Mouse (Mus musculus): ENCODE measurements around the gene Cers2. TPM values are rescaled to one million over a fixed set of nuclear protein-coding genes. Genes with fewer than 3 reads are reported as not detected.
A peak's percentile ranks its signal among the peaks of the same experiment; 100 is the strongest.

Gene Cers2
- 154 and 157 TPM in 2 replicates for polyA plus RNA-seq (2015; fragmentation: Nextera tagmentation; extraction: Ambion mirVana)

- Histone ChIP-seq H3K36me3 (peaks cover 4% of the 10 kb centered on the region; the same call in 1 of the 2 replicates), H3K4me3 (peak within 1 kb of the TSS; percentile 94), H3K4me1 (peaks cover 36% of the 10 kb centered on the region), H3K27me3 (no peaks in the 10 kb centered on the region), H3K9ac (peak within 1 kb of the TSS; percentile 97), H3K9me3 (no peaks in the 10 kb centered on the region), H3K27ac (peak within 1 kb of the TSS; percentile 94), H3K4me2 (peak within 1 kb of the TSS; percentile 67)
- peak; percentile 12; the same call in 1 of the 2 replicates for ATAC-seq (ENCODE audit: insufficient number of reproducible peaks, low FRiP score, low TSS enrichment, low read depth)
- WGBS: 4% methylated on average over 27 of the region's 27 CpGs
Observed at GRCm38 (mm10) chr3:95314486-95315093, at the start of gene Cers2. Gene Cers2, plus strand, starts transcription at chr3:95314791.

- no peaks in the 10 kb centered on the region for H3K9me3 ChIP-seq
- H3K27ac ChIP-seq: no peak overlapping the region
- H3K4me3 ChIP-seq: no peak overlapping the region
- H3K36me3 ChIP-seq: peaks cover 63% of the 10 kb centered on the region
- ATAC-seq (ENCODE audit: insufficient number of reproducible peaks, low FRiP score, low TSS enrichment, low read depth): no peak
- no peak overlapping the region for H3K4me2 ChIP-seq
- H3K27me3 ChIP-seq: no peaks in the 10 kb centered on the region
- H3K9ac ChIP-seq: no peak overlapping the region
- 95% methylated on average over 3 of the region's 3 CpGs for WGBS
- H3K4me1 ChIP-seq: no peaks in the 10 kb centered on the region
Observed at GRCm38 (mm10) chr3:95266052-95266451, 48.5 kb upstream of the Cers2 start.

GRCm38 (mm10) chr3:95267855-95268254 is 46.7 kb upstream of the Cers2 start:
- Histone ChIP-seq H3K4me3 (no peak overlapping the region), H3K27ac (no peak overlapping the region), H3K9me3 (no peaks in the 10 kb centered on the region), H3K4me2 (no peak overlapping the region), H3K27me3 (no peaks in the 10 kb centered on the region), H3K9ac (no peak overlapping the region), H3K36me3 (peaks cover 51% of the 10 kb centered on the region), H3K4me1 (no peaks in the 10 kb centered on the region)
- ATAC-seq (ENCODE audit: insufficient number of reproducible peaks, low FRiP score, low TSS enrichment, low read depth): no peak

- H3K4me2 ChIP-seq: no peak overlapping the region
- H3K9me3 ChIP-seq: no peaks in the 10 kb centered on the region
- no peak overlapping the region for H3K27ac ChIP-seq
- H3K4me3 ChIP-seq: no peak overlapping the region
- H3K9ac ChIP-seq: no peak overlapping the region
- no peaks in the 10 kb centered on the region for H3K4me1 ChIP-seq
- WGBS: 89% methylated on average over 5 of the region's 5 CpGs
- no peaks in the 10 kb centered on the region for H3K27me3 ChIP-seq
- H3K36me3 ChIP-seq: peaks cover 35% of the 10 kb centered on the region
- no peak for ATAC-seq (ENCODE audit: insufficient number of reproducible peaks, low FRiP score, low TSS enrichment, low read depth)
Observed at GRCm38 (mm10) chr3:95269789-95270188, 44.8 kb upstream of the Cers2 start.

- ATAC-seq (ENCODE audit: insufficient number of reproducible peaks, low FRiP score, low TSS enrichment, low read depth): no peak
Observed at GRCm38 (mm10) chr3:95270766-95271364, 43.7 kb upstream of the Cers2 start.

GRCm38 (mm10) chr3:95273471-95273870 is 41.1 kb upstream of the Cers2 start:
- Histone ChIP-seq H3K9ac (no peak overlapping the region), H3K27ac (no peak overlapping the region), H3K36me3 (peaks cover 7% of the 10 kb centered on the region), H3K27me3 (no peaks in the 10 kb centered on the region), H3K9me3 (no peaks in the 10 kb centered on the region), H3K4me2 (no peak overlapping the region), H3K4me3 (no peak overlapping the region), H3K4me1 (peaks cover 4% of the 10 kb centered on the region; the same call in 1 of the 2 replicates)
- ATAC-seq (ENCODE audit: insufficient number of reproducible peaks, low FRiP score, low TSS enrichment, low read depth): no peak
- 91% methylated on average over 5 of the region's 5 CpGs for WGBS

More at GRCm38 (mm10) chr3:95270766-95271364, 43.7 kb upstream of the Cers2 start:
- no peak overlapping the region for H3K27ac ChIP-seq
- H3K36me3 ChIP-seq: peaks cover 31% of the 10 kb centered on the region
- H3K4me1 ChIP-seq: peaks cover 4% of the 10 kb centered on the region; the same call in 1 of the 2 replicates
- H3K9ac ChIP-seq: no peak overlapping the region
- H3K4me2 ChIP-seq: no peak overlapping the region
- H3K27me3 ChIP-seq: no peaks in the 10 kb centered on the region
- H3K9me3 ChIP-seq: no peaks in the 10 kb centered on the region
- H3K4me3 ChIP-seq: no peak overlapping the region
- 85% methylated on average over 12 of the region's 12 CpGs for WGBS

- H3K27ac ChIP-seq: no peak overlapping the region
- no peaks in the 10 kb centered on the region for H3K27me3 ChIP-seq
- ATAC-seq (ENCODE audit: insufficient number of reproducible peaks, low FRiP score, low TSS enrichment, low read depth): no peak
Observed at GRCm38 (mm10) chr3:95274453-95274852, 40.1 kb upstream of the Cers2 start.

GRCm38 (mm10) chr3:95275161-95275560 is 39.4 kb upstream of the Cers2 start:
- H3K4me2 ChIP-seq: no peak overlapping the region
- peaks cover 6% of the 10 kb centered on the region; the same call in 1 of the 2 replicates for H3K4me1 ChIP-seq
- H3K4me3 ChIP-seq: no peak overlapping the region
- H3K27ac ChIP-seq: 0 out of 2 replicates have a peak overlapping the region, but pooled peaks have one; percentile 24
- no peak for ATAC-seq (ENCODE audit: insufficient number of reproducible peaks, low FRiP score, low TSS enrichment, low read depth)
- H3K36me3 ChIP-seq: no peaks in the 10 kb centered on the region
- no peaks in the 10 kb centered on the region for H3K9me3 ChIP-seq
- 66% methylated on average over 6 of the region's 6 CpGs for WGBS
- H3K27me3 ChIP-seq: no peaks in the 10 kb centered on the region
- H3K9ac ChIP-seq: no peak overlapping the region

More at GRCm38 (mm10) chr3:95274453-95274852, 40.1 kb upstream of the Cers2 start:
- Histone ChIP-seq H3K9me3 (no peaks in the 10 kb centered on the region), H3K4me3 (no peak overlapping the region), H3K4me2 (no peak overlapping the region), H3K4me1 (peaks cover 4% of the 10 kb centered on the region; the same call in 1 of the 2 replicates), H3K36me3 (peaks cover 4% of the 10 kb centered on the region; the same call in 1 of the 2 replicates), H3K9ac (no peak overlapping the region)
- WGBS: 87% methylated on average over 4 of the region's 4 CpGs

- WGBS: 79% methylated on average over 5 of the region's 5 CpGs
- peaks cover 11% of the 10 kb centered on the region; the same call in 1 of the 2 replicates for H3K4me1 ChIP-seq
- H3K9ac ChIP-seq: no peak overlapping the region
- H3K27ac ChIP-seq: no peak overlapping the region
- H3K36me3 ChIP-seq: no peaks in the 10 kb centered on the region
- no peak overlapping the region for H3K4me3 ChIP-seq
- H3K4me2 ChIP-seq: no peak overlapping the region
- no peak for ATAC-seq (ENCODE audit: insufficient number of reproducible peaks, low FRiP score, low TSS enrichment, low read depth)
- H3K27me3 ChIP-seq: no peaks in the 10 kb centered on the region
- no peaks in the 10 kb centered on the region for H3K9me3 ChIP-seq
Observed at GRCm38 (mm10) chr3:95276428-95276934, 38.1 kb upstream of the Cers2 start.

- Histone ChIP-seq H3K36me3 (no peaks in the 10 kb centered on the region), H3K9me3 (no peaks in the 10 kb centered on the region), H3K9ac (no peak overlapping the region), H3K27ac (0 out of 2 replicates have a peak overlapping the region, but pooled peaks have one; percentile 17), H3K4me3 (no peak overlapping the region), H3K4me1 (peaks cover 11% of the 10 kb centered on the region; the same call in 1 of the 2 replicates), H3K4me2 (no peak overlapping the region), H3K27me3 (no peaks in the 10 kb centered on the region)
- 88% methylated on average over 1 of the region's 1 CpGs for WGBS
- ATAC-seq (ENCODE audit: insufficient number of reproducible peaks, low FRiP score, low TSS enrichment, low read depth): no peak
Observed at GRCm38 (mm10) chr3:95277149-95277551, 37.4 kb upstream of the Cers2 start.

- Histone ChIP-seq H3K36me3 (no peaks in the 10 kb centered on the region), H3K4me2 (peak overlapping the region; percentile 74), H3K27me3 (no peaks in the 10 kb centered on the region), H3K9ac (peak overlapping the region; percentile 69), H3K4me3 (peak overlapping the region; percentile 64), H3K27ac (peak overlapping the region; percentile 94), H3K4me1 (peaks cover 24% of the 10 kb centered on the region), H3K9me3 (no peaks in the 10 kb centered on the region)
- WGBS: 11% methylated on average over 8 of the region's 8 CpGs
- no peak for ATAC-seq (ENCODE audit: insufficient number of reproducible peaks, low FRiP score, low TSS enrichment, low read depth)
Observed at GRCm38 (mm10) chr3:95280747-95281146, 33.8 kb upstream of the Cers2 start.

All from limb, embryonic 15.5 days (tissue).